In genomic region chr9:21291022-21291787, GRCm38 (mm10) we compare ENCODE assay signal across 8 mouse cellular contexts. TPM values are rescaled to one million over a fixed set of nuclear protein-coding genes. Genes with fewer than 3 reads are reported as not detected.
DNase-seq lines count a peak whose midpoint lies in the region; ATAC-seq and TF ChIP-seq lines count a peak whose summit lies in the region.

Cdkn2d (minus strand) TSS chr9:21291407.

- ATAC-seq in Patski = peak; percentile 90
- peak; percentile 95 for ATAC-seq in hindbrain, embryonic 13.5 days (ENCODE audit: low FRiP score)

- DNase-seq in Patski (ENCODE audit: low read depth, low spot score) = peak; percentile 99
- DNase-seq in cerebellum, postnatal 14 days = peak; percentile 100
- peak; percentile 100 for DNase-seq in frontal cortex, postnatal 14 days (ENCODE audit: low spot score in 2 of 2)
- DNase-seq in layer of hippocampus, postnatal 25 days (ENCODE audit: extremely low spot score in 1 of 2, low spot score in 1 of 2) = peak; percentile 94 to 97
- peak; percentile 100 for DNase-seq in lung, postnatal 25 days (ENCODE audit: low spot score)
- peak; percentile 100 for DNase-seq in retina, embryonic 14.5 days (ENCODE audit: low spot score)
- DNase-seq in thymus, postnatal 4 days = peak; percentile 100

- POLR2A ChIA-PET in Patski (lab: Charles Lee) = interaction anchor here (0.6 to 1.2 kb wide), 2 partner anchors 8 to 52 kb away, joined by 4 read pairs; partner anchors contain the start of gene Keap1

- H3K36me3 ChIP-seq in hindbrain, embryonic 13.5 days = no peaks in the 10 kb centered on the region

- peaks cover 38% of the 10 kb centered on the region for H3K4me1 ChIP-seq in hindbrain, embryonic 13.5 days (replicated peaks)

- in situ Hi-C loops in Patski (cut with MboI; ENCODE audit: low pct_unique_long_range_greater_than_20kb) = no loop called here

- WGBS in hindbrain, embryonic 13.5 days = under 1% methylated on average over 51 of the region's 51 CpGs

- H3K4me3 ChIP-seq in hindbrain, embryonic 13.5 days = peak within 1 kb of the TSS; percentile 68

- H3K4me2 ChIP-seq in hindbrain, embryonic 13.5 days = peak within 1 kb of the TSS; percentile 77

- H3K27ac ChIP-seq in hindbrain, embryonic 13.5 days = peak within 1 kb of the TSS; percentile 88

- H3K27me3 ChIP-seq in Patski = no peaks in the 10 kb centered on the region
- H3K27me3 ChIP-seq in hindbrain, embryonic 13.5 days = no peaks in the 10 kb centered on the region

- peak within 1 kb of the TSS; percentile 86 for H3K9ac ChIP-seq in hindbrain, embryonic 13.5 days

- CTCF ChIA-PET in Patski (lab: Charles Lee) = interaction anchor here (0.8 to 1.6 kb wide), 4 partner anchors 20 to 122 kb away, joined by 3 to 6 read pairs (median 4); no protein-coding TSS in a partner anchor

- TF ChIP-seq CTCF in Patski (IDR thresholded peaks at IDR 0.05) = no peak

- no peaks in the 10 kb centered on the region for H3K9me3 ChIP-seq in hindbrain, embryonic 13.5 days

RNA-seq across cellular contexts. Expression of gene Cdkn2d, which starts in this region (rescaled TPM):
- 47.4 TPM for polyA plus RNA-seq in Patski (2021)
- polyA plus RNA-seq in hindbrain, embryonic 13.5 days (2015; fragmentation: Nextera tagmentation; extraction: Ambion mirVana) = 89.2 and 90.3 TPM in 2 replicates
- 10 to 100 TPM; 53.6 to 61.7 TPM for total RNA-seq in layer of hippocampus, postnatal 25 days (2021)

Comparison
In these comparisons a context has a peak if more than half of its experiments do, and no peak if none do; other contexts are left out.
1. Peak in every context shown above with its lines: DNase-seq, ATAC-seq, H3K4me3 ChIP-seq and H3K27ac ChIP-seq.